Mouse (Mus musculus) midbrain, postnatal 0 days (tissue): ENCODE measurements at regions not wholly inside any gene's neighbourhood (a gene's known extent, or its start where the extent isn't known, plus 50 kb on each side); places are given as distances from the start of the nearest gene placed in this dataset.
A peak's percentile ranks its signal among the peaks of the same experiment; 100 is the strongest.

Experiments used
- ATAC-seq: fragments of 200-750 bp; cut with Nextera tagmentation; 2 replicates; pipeline ENCODE4 v1.8.0; 2017; ENCODE audit warnings: moderate number of reproducible peaks, mild to moderate bottlenecking, moderate TSS enrichment, moderate library complexity; ENCODE audit not compliant: low FRiP score
- DNase-seq: peaks from one replicate; pipeline ENCODE4 v3.0.0-alpha.2; 2015; ENCODE audit warnings: low spot score
- H3K27ac ChIP-seq: fragments of 300-500 bp; sonication (generic); 2 replicates; pipeline ENCODE4 v1.5.1; 2014; ENCODE audit warnings: low read depth, mild to moderate bottlenecking, low read length, mixed read lengths
- H3K27me3 ChIP-seq: fragments of 300-500 bp; sonication (generic); 2 replicates; pipeline ENCODE4 v1.6.1; 2014; ENCODE audit warnings: low read length, control low read depth, mixed read lengths; ENCODE audit not compliant: insufficient read depth
- H3K36me3 ChIP-seq: fragments of 300-500 bp; sonication (generic); 2 replicates; pipeline ENCODE4 v1.6.1; 2014; ENCODE audit warnings: low read length, control low read depth, mixed read lengths; ENCODE audit not compliant: insufficient read depth
- H3K4me1 ChIP-seq: fragments of 300-500 bp; sonication (generic); 2 replicates; pipeline ENCODE4 v1.6.1; 2014; ENCODE audit warnings: mild to moderate bottlenecking, control low read depth, antibody characterized with exemption, low read length, mixed read lengths; ENCODE audit not compliant: insufficient read depth
- H3K4me2 ChIP-seq: fragments of 300-500 bp; sonication (generic); 2 replicates; pipeline ENCODE4 v1.6.1; 2014; ENCODE audit warnings: low read depth, mild to moderate bottlenecking, low read length, mixed read lengths; ENCODE audit not compliant: poor library complexity, severe bottlenecking
- H3K4me3 ChIP-seq: fragments of 300-500 bp; sonication (generic); 2 replicates; pipeline ENCODE4 v1.5.1; 2014; ENCODE audit warnings: low read depth, mild to moderate bottlenecking, low read length, moderate library complexity
- H3K9ac ChIP-seq: fragments of 300-500 bp; sonication (generic); replicated peaks from 2 replicates; pipeline ENCODE4 v1.6.1; 2014; ENCODE audit warnings: mild to moderate bottlenecking, low read length, moderate library complexity, mixed read lengths; ENCODE audit not compliant: poor library complexity, severe bottlenecking
- H3K9me3 ChIP-seq: fragments of 300-500 bp; sonication (generic); 2 replicates; pipeline ENCODE4 v1.6.1; 2016; ENCODE audit warnings: low read length, control low read depth
- CTCF ChIP-seq: IDR thresholded peaks from 2 replicates; pipeline ENCODE4 v1.5.1; 2016; ENCODE audit warnings: antibody characterized with exemption, mild to moderate bottlenecking
- WGBS: fragments of 180-500 bp; shearing (Covaris S2); extraction: QIAGEN DNeasy Blood & Tissue Kit; methylation state at CpG from one replicate; pipeline ENCODE4 v1.1.7; 2014; 5-methylcytosine and 5-hydroxymethylcytosine counted together

- no peak overlapping the region for H3K9ac ChIP-seq
- no peak for TF ChIP-seq CTCF
- H3K36me3 ChIP-seq = no peaks in the 10 kb centered on the region
- H3K4me3 ChIP-seq = no peak overlapping the region
- H3K4me1 ChIP-seq = no peaks in the 10 kb centered on the region
- 91% methylated on average over 6 of the region's 6 CpGs for WGBS
- ATAC-seq (no peak), DNase-seq (no peak)
- H3K27me3 ChIP-seq = no peaks in the 10 kb centered on the region
- no peak overlapping the region for H3K4me2 ChIP-seq
- no peaks in the 10 kb centered on the region for H3K9me3 ChIP-seq
- no peak overlapping the region for H3K27ac ChIP-seq
Observed at GRCm38 (mm10) chr8:31000120-31000519, 2428.4 kb upstream of the 5930422O12Rik start.

- H3K9me3 ChIP-seq = no peaks in the 10 kb centered on the region
- H3K9ac ChIP-seq = no peak overlapping the region
- DNase-seq = peak; percentile 36
- H3K27ac ChIP-seq = no peak overlapping the region
- 32% methylated on average over 5 of the region's 5 CpGs for WGBS
- no peak overlapping the region for H3K4me2 ChIP-seq
- ATAC-seq = no peak
- no peaks in the 10 kb centered on the region for H3K27me3 ChIP-seq
- no peaks in the 10 kb centered on the region for H3K4me1 ChIP-seq
- H3K4me3 ChIP-seq = no peak overlapping the region
- no peak for TF ChIP-seq CTCF
- H3K36me3 ChIP-seq = no peaks in the 10 kb centered on the region
Observed at GRCm38 (mm10) chr8:31001980-31002730, 2426.4 kb upstream of the 5930422O12Rik start.

- DNase-seq (no peak), ATAC-seq (no peak)
- Histone ChIP-seq H3K4me3 (no peak overlapping the region), H3K9me3 (no peaks in the 10 kb centered on the region), H3K4me2 (no peak overlapping the region), H3K36me3 (no peaks in the 10 kb centered on the region), H3K27me3 (no peaks in the 10 kb centered on the region), H3K4me1 (no peaks in the 10 kb centered on the region), H3K9ac (no peak overlapping the region), H3K27ac (no peak overlapping the region)
- TF ChIP-seq CTCF = no peak
- WGBS = 59% methylated on average over 8 of the region's 8 CpGs
Observed at GRCm38 (mm10) chr8:31008309-31008708, 2420.2 kb upstream of the 5930422O12Rik start.

GRCm38 (mm10) chr8:31012068-31012467 is 2416.4 kb upstream of the 5930422O12Rik start:
- Histone ChIP-seq H3K9ac (no peak overlapping the region), H3K4me1 (no peaks in the 10 kb centered on the region), H3K4me2 (no peak overlapping the region), H3K27me3 (no peaks in the 10 kb centered on the region), H3K9me3 (no peaks in the 10 kb centered on the region), H3K36me3 (no peaks in the 10 kb centered on the region), H3K27ac (no peak overlapping the region), H3K4me3 (no peak overlapping the region)
- no peak for TF ChIP-seq CTCF
- DNase-seq (no peak), ATAC-seq (no peak)
- WGBS = 74% methylated on average over 11 of the region's 11 CpGs

- peak overlapping the region; percentile 57 for H3K4me2 ChIP-seq
- H3K4me3 ChIP-seq = peak overlapping the region; percentile 31
- H3K27ac ChIP-seq = peak overlapping the region; percentile 68
- H3K9me3 ChIP-seq = no peaks in the 10 kb centered on the region
- 6% methylated on average over 22 of the region's 24 CpGs for WGBS
- peak; percentile 85 for TF ChIP-seq CTCF
- H3K36me3 ChIP-seq = no peaks in the 10 kb centered on the region
- no peaks in the 10 kb centered on the region for H3K27me3 ChIP-seq
- H3K9ac ChIP-seq = peak overlapping the region; percentile 42
- ATAC-seq = peak; percentile 89
- DNase-seq = peak; percentile 89
- peaks cover 5% of the 10 kb centered on the region; the same call in 1 of the 2 replicates for H3K4me1 ChIP-seq
Observed at GRCm38 (mm10) chr8:31031721-31032591, 2396.6 kb upstream of the 5930422O12Rik start.

GRCm38 (mm10) chr8:31033281-31033680 is 2395.2 kb upstream of the 5930422O12Rik start:
- DNase-seq = peak; percentile 91
- no peaks in the 10 kb centered on the region for H3K36me3 ChIP-seq
- H3K27me3 ChIP-seq = no peaks in the 10 kb centered on the region
- peaks cover 5% of the 10 kb centered on the region; the same call in 1 of the 2 replicates for H3K4me1 ChIP-seq
- peak overlapping the region; percentile 51; the same call in 1 of the 2 replicates for H3K9ac ChIP-seq
- peak; percentile 99 for TF ChIP-seq CTCF
- 2% methylated on average over 13 of the region's 13 CpGs for whole genome bisulfite sequencing
- peak; percentile 64; the same call in 1 of the 2 replicates for ATAC-seq
- peak overlapping the region; percentile 57 for H3K4me2 ChIP-seq
- H3K27ac ChIP-seq = peak overlapping the region; percentile 75
- H3K9me3 ChIP-seq = no peaks in the 10 kb centered on the region
- H3K4me3 ChIP-seq = peak overlapping the region; percentile 34
